Mouse (Mus musculus) myocyte (in vitro differentiated cells): ENCODE results near the gene Oser1.

ENCODE experiments used
- E2F4 ChIP-seq: IDR thresholded peaks from one replicate; pipeline ENCODE4 v1.6.1; 2011; ENCODE audit warnings: mild to moderate bottlenecking, control low read depth, moderate library complexity; ENCODE audit not compliant: insufficient read depth
- MYOG ChIP-seq, 3 experiments: IDR thresholded peaks; one replicate each; pipeline ENCODE4 v1.6.1; 2011; ENCODE audit warnings: control low read depth in 2 of 3, low read depth in 2 of 3, mild to moderate bottlenecking in 2 of 3; ENCODE audit not compliant: insufficient read length in 2 of 3, control insufficient read depth in 1 of 3, insufficient read depth in 1 of 3
- POLR2A ChIP-seq: IDR thresholded peaks from one replicate; pipeline ENCODE4 v1.6.1; 2011; ENCODE audit warnings: low read depth, mild to moderate bottlenecking, control low read depth, moderate library complexity; ENCODE audit not compliant: insufficient read length

GRCm38 (mm10) chr2:163358662-163359061 lies 65.8 kb downstream of the Oser1 start:
- TF ChIP-seq POLR2A (no peak), E2F4 (no peak), MYOG (IDR thresholded peaks at IDR 0.05; ENCODE audit: control insufficient read depth in 1 of 3, insufficient read depth in 1 of 3, insufficient read length in 2 of 3, low read depth in 2 of 3) (no peak)
